Mouse (Mus musculus): ENCODE data around the gene Trpd52l3.
"Not testable (repeated sequence)": the region's sequence is repeated elsewhere in the genome, so short reads cannot be mapped to it uniquely, and the experiment has no call there.

Trpd52l3 gene

DNA sequence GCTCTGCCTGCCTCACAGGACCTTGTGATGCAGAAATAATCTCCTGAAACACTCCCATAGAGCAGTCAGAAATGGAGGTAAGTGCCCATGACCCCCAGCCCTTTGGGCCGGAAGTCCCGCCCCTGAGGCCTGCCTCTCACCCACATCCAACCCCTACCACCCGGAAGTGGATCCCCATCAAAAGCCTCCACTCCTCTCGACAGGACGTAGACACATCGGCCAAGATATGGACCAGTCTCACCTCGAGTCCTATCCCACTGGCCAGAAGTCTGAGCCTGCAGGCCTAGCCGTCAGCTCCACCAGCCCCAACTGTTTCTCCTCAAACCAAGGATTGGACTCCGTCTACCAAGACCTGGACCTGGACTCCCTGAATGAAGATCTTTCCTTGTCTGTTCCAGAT lies at the start of gene Trpd52l3:
Trpd52l3 (plus strand) TSS at position 170 of the 400 bp plus-strand sequence.
- DNase-seq (ENCODE audit: low spot score): no peak

DNA sequence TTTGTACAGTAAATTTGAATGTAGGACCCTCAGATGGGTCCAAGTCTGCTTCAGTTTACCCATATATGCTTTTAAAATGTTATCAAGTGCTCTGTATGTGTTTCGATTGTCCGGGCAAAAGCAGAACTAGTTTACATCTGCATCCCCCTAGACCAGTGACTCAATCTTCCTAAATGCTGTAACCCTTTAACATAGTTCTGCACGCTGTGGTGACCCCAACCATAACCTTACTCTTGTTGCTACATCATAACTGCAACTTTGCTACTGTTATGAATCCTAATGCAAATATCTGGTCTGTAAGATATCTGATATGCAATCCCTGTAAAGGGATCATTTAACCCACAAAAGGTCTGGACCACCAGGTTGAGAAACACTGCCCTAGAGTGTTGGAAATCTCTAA lies 49.8 kb upstream of the Trpd52l3 start:
- DNase-seq (ENCODE audit: low spot score): no peak

DNA sequence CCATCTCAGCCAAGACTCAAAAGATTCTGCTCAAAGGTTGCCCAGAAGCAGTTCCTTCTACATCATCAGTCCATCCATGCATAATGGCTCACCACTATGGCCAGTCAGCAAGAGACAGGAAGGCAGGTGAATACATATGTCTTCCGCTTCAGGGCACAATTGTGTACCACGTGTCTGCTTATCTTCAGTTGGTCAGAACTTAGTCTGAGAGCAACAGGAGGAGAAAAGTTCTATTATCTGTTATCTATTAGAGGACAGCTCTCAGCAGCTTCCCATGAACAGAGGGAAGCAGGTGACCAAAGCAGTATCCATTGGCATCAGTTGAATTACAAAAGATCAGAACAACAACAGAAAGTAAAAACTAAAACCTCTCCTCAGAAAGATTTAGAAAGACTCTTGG lies 48.1 kb upstream of the Trpd52l3 start:
- no peak for DNase-seq (ENCODE audit: low spot score)

DNA sequence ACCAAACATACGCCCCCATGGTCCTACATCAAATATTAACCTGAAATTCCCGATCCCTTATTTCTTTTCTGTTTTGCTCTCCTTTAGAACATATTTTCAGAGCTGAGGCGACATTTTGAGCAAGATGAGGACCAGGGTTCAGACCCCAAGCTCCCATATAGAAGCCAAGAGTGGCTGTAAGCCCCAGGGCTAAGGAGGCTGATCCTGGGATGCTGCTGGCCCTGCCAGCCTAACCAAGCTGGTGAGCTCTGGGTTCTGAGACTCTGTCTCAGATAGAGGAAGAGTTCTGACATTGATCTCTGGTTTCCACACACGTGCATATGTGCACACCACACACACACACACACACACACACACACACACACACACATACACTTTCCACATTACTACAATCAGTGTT lies 42.7 kb upstream of the Trpd52l3 start:
- DNase-seq (ENCODE audit: low spot score): no peak

DNA sequence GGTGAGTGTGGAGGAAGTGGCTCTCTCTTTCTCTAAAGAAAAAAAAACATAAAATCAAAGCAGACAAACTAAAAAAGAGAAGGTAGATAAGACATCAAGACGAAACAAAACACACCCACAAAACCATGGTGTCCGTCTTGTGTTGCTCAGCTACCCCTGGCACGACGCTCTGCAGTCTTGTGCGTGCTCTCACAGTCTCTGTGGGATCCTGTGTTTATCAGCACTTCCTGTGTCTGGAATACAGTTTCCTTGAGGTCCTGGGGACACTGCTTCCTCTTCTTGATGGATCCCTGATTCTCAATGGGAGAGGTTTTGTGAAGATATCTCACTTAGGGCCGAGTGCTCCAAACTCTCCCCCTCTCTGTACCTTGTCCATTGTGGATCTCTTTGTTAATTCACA lies 41.7 kb upstream of the Trpd52l3 start:
- no peak for DNase-seq (ENCODE audit: low spot score)

DNA sequence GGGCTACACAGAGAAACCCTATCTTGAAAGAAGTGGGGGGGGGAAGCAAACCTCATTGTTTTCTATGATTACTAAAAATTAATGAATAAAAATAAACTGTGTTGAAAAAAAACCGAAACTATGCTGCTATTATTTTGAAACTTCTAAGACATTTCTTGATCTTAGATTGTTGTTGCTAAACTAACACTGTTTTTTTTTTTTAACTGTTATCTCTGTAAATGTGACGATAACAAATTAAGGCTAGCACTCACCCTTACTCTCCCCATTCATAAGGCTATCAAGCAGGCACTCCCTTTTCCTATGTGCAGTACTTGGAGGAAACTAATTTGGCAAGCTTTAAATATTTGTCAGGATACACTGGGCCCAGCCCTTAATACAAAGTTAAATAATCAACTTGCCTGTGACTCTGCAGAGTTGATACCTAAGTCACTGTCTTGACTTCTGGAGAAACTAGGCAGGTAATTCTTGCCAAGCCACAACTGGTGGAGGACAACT lies 39.9 kb upstream of the Trpd52l3 start:
- no peak for DNase-seq (ENCODE audit: low spot score)

DNA sequence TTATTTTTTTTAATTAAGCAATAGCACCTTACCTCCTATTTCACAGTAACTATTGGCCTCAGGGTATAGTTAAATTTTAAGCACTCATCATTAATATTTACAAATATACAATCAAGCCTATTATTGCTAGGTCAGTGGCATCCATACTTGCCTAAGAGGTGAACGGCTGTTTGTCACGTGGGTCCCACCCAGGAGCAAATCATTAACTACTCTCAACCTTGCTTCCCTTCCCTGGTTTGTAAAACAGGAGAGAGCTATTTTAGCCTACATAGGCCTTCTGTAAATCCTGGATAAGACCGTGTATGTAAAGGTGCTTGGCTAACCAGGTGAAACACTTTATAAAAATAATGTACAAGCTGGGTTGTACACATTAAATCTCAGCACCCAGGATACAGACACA lies 35.6 kb upstream of the Trpd52l3 start:
- no peak for DNase-seq (ENCODE audit: low spot score)

DNA sequence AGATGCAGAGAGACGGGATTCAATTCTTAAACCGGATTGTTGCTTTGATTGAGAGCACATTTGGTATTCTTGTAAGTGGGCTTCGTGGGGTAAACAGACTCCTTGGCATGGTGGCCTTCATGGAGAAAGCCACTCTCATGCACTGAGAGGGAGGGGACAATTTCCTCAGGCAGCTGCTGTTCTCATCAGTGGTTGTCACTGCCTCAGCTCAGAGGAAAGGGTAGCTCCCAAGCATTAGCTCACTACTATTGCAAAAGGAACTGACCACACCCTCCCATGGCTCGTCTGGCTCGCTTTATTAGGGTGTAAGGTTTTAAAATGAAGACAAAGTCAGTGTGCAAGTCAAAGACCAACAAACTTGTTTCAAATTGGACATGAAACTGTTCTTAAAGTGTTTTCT lies 30.2 kb upstream of the Trpd52l3 start:
- no peak for DNase-seq (ENCODE audit: low spot score)

DNA sequence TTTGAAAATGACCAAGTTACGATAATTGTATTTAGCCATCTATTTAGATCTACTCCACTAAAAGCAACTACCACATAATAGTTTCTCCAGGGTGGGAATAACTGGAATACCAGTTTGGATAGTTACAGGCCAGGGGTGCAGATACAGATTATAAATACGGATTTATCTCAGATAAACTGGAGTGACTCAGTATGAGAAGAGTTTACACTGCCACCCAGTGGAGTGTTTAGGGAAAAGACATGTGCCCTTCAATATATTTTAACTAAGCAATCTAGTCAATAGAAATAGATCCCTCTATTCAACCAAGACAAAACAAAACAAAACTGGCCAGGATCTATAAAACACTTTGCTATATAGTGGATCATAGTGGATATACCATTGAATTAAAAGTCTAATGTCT lies 24.7 kb upstream of the Trpd52l3 start:
- no peak for DNase-seq (ENCODE audit: low spot score)

DNA sequence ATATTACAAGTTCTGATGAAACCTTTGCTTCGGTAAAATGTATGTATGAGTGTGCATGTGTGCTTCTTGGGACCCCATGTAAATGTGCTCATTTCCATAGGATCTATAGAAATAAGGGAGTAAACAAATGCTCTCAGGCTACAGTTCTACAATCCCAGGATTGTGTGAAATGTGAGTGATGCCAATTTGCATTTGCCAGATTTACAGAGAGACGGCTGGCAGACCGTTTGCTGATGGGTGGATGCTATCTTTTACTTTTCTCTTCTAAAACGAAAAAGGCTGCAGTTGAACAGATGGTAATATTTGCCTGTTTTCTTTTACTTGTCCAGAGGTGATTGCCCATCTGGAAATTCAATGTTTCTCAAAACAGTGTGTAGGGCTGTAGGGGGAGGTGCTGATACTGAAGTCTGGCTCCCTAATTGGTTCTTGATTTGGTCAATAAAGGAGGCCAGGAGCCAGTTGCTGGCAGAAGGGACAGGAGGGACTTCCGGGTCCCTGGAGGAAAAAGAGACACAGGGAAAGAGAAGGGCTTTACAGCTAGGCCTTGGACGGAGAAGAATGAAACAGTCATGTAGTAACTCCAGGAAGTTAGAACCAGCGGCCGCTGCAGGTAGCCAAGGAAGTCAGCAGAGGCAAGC lies 24.0 kb upstream of the Trpd52l3 start:
- no peak for DNase-seq (ENCODE audit: low spot score)

DNA sequence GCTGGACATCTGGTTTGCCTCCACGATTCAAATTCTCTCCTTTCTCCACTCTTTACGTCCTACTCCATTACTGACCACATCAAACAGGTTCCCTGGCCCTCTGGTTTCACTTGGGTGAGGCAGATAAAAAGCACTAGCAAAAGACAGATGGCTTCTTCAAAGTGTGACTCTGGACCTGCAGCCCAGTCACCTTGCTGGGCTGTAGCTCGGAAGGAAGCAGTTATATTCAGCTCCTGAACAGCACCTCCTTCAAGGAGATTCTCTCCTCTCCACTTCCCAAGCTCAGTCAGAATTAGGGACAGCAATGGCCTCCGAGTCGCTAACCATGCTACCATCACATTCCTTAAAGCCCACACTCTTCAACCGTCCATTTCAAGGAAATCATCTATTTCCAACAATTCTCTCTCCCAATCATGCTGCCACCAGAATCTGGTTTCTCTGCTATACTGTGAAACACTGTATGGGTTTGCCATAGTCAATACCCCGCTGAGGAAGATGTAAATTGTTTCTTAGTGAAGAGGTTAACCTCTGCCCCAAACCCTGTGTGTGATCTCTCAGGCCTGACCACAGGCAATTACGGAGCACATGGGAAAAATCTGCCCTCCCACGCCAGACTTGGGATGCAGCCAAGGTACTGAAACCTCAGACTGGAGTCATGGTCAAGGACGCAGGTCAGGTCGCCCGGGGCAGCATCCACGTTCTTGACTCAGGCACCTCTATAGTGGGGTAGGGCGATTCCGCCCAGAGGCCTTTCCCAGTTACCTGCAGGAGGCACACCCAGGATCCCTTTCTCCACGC lies 19.2 kb upstream of the Trpd52l3 start:
- no peak for DNase-seq (ENCODE audit: low spot score)

DNA sequence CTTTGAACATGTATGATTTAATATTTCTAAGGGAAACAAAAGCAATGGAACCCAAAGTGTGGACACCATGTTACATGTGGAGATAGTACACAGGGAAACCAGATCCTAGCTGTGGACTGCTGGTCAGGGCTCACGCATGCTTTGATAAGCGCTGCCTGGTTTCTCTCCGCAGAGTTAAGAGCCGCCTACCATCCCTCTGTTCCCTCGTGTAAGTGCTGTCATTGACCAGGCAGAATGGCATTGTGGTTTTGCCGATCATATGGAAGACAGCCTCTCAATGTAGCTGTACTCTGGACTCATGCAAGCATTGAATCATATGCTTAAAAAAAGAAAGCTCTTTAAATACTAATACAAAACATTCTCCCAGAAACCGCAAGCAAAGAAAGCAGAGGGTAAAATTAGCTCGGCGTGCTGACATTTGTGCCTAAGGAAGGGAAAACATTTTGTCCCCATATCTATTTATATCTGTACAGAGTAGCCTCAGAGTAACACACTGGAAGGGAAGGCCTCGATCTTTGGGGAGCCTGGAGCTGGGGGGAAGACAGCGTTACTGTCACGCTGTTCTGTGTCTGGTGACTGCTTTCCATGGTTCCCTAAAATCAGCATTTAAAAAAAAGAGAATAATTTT lies 17.0 kb upstream of the Trpd52l3 start:
- no peak for DNase-seq (ENCODE audit: low spot score)

DNA sequence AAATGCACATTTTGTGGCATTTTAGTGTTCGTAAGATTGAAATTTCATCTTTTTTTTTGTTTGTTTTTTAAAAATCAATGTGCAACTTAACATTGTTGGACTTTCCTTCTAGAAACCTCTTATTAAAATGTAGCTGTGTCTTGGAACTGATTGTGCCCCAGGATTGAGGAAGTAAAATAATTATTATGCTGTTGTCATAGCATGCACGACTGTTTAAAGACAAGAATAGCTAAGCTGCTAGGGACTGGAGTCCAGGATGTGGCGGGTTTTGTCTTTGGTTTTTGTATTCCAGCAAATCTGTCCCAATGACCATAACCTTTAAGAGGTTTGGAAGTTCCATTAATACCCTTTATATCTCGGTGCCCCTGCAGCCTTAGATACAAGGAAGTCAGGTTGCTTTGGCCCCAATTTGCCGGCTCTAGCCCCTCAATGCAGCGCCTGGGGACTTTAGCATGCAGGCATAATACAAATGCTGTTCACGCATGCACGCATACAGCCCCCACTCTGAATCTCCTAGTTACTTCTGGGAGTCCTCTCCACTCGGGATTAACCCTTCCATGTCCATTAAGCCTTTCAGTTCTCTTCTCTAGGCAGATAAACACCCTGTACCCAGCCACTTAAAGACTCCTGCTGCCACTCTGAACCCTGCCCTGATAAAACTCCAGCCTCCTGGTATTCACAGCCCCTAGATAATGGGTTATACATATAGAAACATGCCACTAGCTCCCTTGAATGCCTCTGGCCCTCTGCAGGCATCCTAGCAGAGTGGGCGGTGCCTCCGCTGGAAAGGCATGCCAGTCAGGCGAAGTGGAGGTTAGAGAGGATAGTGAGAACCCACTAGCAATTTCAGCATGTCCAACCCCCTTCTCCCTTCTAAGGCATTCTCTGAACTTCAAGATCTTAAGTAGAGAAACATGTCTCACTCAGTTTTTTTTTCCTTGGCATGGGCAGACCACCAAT lies 2.9 kb upstream of the Trpd52l3 start:
- no peak for DNase-seq (ENCODE audit: low spot score)

DNA sequence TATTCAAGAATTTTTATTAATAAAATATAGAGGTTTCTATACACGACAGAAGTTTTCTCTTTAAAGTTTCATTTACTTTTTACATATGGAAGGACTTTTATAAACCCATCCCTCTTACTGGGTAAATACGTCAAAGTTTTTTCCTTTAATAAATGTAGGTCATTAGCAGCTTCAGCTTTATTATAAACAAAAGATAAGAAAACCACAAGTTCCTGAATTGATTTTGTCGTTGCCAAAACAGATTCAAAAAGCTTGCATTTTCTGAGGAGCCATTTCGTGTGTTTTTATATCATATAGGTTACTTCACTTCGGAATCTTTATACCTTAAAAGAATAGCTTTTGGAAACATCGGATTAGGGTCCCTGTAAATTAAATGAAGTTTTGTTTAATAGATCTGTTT lies 2.0 kb upstream of the Trpd52l3 start:
- DNase-seq (ENCODE audit: low spot score): no peak

DNA sequence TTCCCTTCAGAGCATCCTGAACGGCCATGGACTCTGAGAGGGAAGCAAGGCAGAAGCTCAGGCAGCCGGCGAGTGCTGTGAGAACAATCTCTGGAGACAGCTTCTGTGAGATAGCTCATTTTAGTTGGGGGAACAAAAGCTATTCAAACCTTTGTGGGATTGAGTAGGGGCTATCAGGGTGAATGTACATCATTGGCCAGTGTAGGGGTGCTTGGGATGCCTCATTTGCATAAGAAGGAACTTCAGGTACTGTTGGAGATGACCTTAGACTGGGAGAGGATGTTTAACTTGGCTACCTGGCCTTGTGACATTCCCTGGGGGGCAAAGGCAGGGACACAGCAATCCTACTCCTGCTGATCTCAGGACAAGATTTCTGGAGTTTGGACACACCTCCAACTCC lies 2.8 kb downstream of the Trpd52l3 start:
- DNase-seq (ENCODE audit: low spot score): no peak

DNA sequence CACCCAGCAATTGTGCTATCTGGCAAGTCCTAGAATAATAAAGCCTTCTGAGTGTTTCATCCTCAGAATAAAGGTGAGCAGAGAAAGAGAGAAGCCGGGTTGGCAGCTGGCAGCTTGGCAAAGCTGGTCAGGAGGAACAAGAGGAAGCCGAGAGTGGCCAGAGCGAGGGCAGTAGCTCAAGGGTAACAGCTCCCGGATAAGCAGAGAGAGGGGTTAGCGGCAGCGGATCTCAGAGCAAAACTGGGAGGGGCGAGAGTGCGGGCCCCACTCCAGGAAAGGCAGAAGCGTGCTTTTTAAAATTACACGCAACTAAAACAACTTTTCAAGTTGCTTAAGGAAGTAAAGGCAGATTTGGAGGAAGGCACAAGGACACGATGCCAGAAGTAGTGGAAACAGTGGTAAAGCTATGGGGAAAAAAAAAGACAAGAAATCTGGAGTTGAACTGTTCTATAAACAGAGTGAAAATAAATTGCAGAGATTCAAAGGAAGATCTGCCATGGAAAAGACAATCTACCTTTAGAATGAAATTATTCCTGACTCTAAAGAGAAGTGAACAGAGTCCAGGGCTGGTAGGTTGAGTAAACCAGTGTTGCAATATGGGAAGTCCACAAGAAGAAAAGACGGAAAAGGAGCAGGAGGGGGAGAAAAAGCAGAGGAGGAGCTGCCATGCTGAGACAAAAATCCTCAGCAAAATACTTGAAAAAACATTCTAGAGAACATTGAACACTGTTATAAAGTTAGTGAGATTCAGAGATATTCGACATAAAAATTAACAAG lies 7.1 kb downstream of the Trpd52l3 start:
- no peak for DNase-seq (ENCODE audit: low spot score)

DNA sequence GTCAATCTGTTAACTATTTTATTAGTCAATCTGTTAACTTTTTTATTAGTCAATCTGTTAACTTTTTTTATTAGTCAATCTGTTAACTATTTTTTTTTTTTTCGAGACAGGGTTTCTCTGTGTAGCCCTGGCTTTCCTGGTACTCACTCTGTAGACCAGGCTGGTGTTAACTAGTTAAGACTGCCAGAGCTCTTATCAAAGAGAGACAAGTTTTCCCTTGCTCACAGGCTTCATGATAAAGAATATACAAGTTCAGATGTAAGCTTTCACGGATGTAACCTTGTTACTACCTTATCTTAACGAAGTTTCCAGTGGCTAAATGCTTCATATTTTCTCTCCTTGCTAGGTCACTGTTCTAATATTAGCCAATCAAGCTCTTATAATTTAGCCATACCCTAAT lies 10.7 kb downstream of the Trpd52l3 start:
- DNase-seq (ENCODE audit: low spot score): no peak

DNA sequence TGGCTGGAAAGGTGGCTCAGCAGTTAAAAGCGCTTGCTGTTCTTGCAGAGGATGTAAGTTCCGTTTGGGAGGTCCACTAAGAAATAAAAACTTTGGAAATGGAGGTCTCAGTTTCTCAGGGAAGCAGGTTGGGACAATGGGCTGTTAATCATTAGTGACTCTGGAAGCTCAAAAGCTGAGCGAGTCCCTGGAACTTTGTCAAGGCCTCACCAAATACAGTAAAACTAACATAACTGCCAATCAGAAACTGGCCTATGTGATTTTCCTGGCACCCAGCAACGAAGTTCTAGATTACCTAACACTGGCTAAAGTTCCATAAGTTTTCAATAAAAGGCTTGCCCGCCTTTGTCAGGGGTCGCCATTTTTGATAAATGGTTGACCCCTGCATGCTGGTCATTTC lies 12.6 kb downstream of the Trpd52l3 start:
- DNase-seq (ENCODE audit: low spot score): no peak

DNA sequence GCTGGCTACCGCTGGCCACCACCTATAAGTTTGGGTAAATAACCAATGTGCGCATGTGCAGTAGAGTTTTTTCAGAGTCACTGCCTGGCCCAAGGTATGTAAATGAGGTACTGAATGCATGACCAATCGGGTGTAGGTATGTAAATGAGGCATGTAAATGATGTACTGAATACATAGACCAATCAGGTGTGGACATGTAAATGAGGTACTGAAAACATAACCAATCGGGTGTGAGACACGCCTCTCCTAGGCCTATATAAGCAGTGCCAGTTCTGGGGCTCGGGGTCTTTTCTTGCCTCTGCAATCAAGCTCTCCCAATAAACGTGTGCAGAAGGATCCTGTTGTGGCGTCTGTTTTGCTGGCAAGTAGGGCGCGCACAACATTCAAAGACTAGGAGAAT lies 19.8 kb downstream of the Trpd52l3 start:
- not testable (repeated sequence) for DNase-seq (ENCODE audit: low spot score)

DNA sequence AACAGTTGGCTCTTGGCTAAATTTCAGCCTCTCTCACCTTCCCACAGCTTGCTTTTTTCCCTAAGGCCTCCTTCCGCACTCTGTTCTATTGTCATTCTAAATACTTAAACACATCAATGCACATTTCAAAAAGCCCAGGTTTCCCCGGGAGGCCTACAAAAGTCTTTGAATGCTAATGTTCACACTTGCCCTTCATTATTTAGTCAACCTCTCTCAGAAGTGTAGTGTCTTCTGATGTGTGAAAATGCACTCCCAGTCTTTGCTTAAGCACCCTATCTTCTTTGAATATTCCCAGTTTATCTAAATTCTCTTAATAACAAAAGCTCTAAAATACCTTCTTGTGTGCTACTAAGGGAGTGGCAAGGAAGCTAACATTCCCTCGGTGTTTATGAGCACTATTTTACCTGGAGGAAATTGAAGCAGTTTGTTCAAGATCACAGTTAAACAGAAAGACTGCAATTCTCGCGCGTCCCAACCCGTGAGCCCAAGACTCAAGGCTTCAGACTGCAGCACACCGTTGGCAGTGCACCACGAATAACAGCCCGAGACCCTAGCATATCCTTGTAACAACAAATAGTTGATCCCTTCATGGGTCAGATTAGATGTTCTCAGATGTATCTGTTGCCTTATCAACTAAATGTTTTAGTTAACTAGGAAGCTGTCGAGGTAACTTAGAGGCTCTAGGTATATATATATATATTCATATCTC lies 25.6 kb downstream of the Trpd52l3 start:
- no peak for DNase-seq (ENCODE audit: low spot score)

Data from T-cell, adult 2 months (primary cell).